Mouse (Mus musculus) kidney, embryonic 15.5 days (tissue): Measurements from ENCODE around the gene Drap1. TPM values are rescaled to one million over a fixed set of nuclear protein-coding genes. Genes with fewer than 3 reads are reported as not detected.

Experiments
- ATAC-seq: fragments of 200-750 bp; cut with Nextera tagmentation; replicated peaks from 2 replicates; pipeline ENCODE4 v1.8.0; 2017; ENCODE audit warnings: moderate TSS enrichment; ENCODE audit not compliant: low FRiP score
- H3K27ac ChIP-seq: fragments of 300-500 bp; sonication (generic); 2 replicates; pipeline ENCODE4 v1.5.1; 2015; ENCODE audit warnings: mild to moderate bottlenecking, inconsistent platforms
- H3K27me3 ChIP-seq: fragments of 300-500 bp; sonication (generic); 2 replicates; pipeline ENCODE4 v1.6.1; 2015; ENCODE audit warnings: inconsistent platforms
- H3K36me3 ChIP-seq: fragments of 300-500 bp; sonication (generic); 2 replicates; pipeline ENCODE4 v1.6.1; 2015; ENCODE audit warnings: inconsistent platforms
- H3K4me1 ChIP-seq: fragments of 300-500 bp; sonication (generic); 2 replicates; pipeline ENCODE4 v1.6.1; 2015; ENCODE audit warnings: inconsistent platforms
- H3K4me2 ChIP-seq: fragments of 300-500 bp; sonication (generic); 2 replicates; pipeline ENCODE4 v1.6.1; 2015; ENCODE audit warnings: moderate library complexity, mild to moderate bottlenecking, inconsistent platforms
- H3K4me3 ChIP-seq: fragments of 300-500 bp; sonication (generic); replicated peaks from 2 replicates; pipeline ENCODE4 v1.5.1; 2015; ENCODE audit warnings: mild to moderate bottlenecking, inconsistent platforms
- H3K9ac ChIP-seq: fragments of 300-500 bp; sonication (generic); 2 replicates; pipeline ENCODE4 v1.6.1; 2015; ENCODE audit warnings: mild to moderate bottlenecking, inconsistent platforms
- H3K9me3 ChIP-seq: fragments of 300-500 bp; sonication (generic); replicated peaks from 2 replicates; pipeline ENCODE4 v1.6.1; 2016; ENCODE audit warnings: inconsistent platforms
- WGBS: fragments of 180-500 bp; shearing (Covaris S2); methylation state at CpG from one replicate; pipeline ENCODE4 v1.1.7; 2015; ENCODE audit warnings: mixed read lengths; 5-methylcytosine and 5-hydroxymethylcytosine counted together
- polyA plus RNA-seq: library from polyadenylated mRNA; unstranded; fragments of >200 nt; fragmentation: Nextera tagmentation; extraction: Ambion mirVana; gene quantifications from 2 replicates; pipeline ENCODE4 v1.2.1, GENCODE M21; 2015

The Drap1 gene
- polyA plus RNA-seq, 1 experiment from 2014 or later, result 248 TPM

- Histone ChIP-seq H3K4me1 (peaks cover 58% of the 10 kb centered on the region), H3K9ac (peak overlapping the region; percentile 70), H3K4me3 (peak overlapping the region; percentile 69), H3K4me2 (peak overlapping the region; percentile 80), H3K27me3 (0 out of 2 replicates have a peak, but pooled peaks cover 2% of the 10 kb centered on the region), H3K36me3 (peaks cover 32% of the 10 kb centered on the region), H3K27ac (peak overlapping the region; percentile 71; the same call in 1 of the 2 replicates), H3K9me3 (no peaks in the 10 kb centered on the region)
- 27% methylated on average over 3 of the region's 3 CpGs for WGBS
- ATAC-seq, result no peak
Observed at GRCm38 (mm10) chr19:5459896-5460295, 35.1 kb upstream of the Drap1 start.

- Histone ChIP-seq H3K4me2 (no peak overlapping the region), H3K4me1 (peaks cover 61% of the 10 kb centered on the region), H3K4me3 (no peak overlapping the region), H3K9ac (no peak overlapping the region), H3K27me3 (0 out of 2 replicates have a peak, but pooled peaks cover 2% of the 10 kb centered on the region), H3K27ac (0 out of 2 replicates have a peak overlapping the region, but pooled peaks have one; percentile 14), H3K9me3 (no peaks in the 10 kb centered on the region), H3K36me3 (peaks cover 32% of the 10 kb centered on the region)
- WGBS, result 74% methylated on average over 7 of the region's 7 CpGs
- ATAC-seq, result no peak
Observed at GRCm38 (mm10) chr19:5459019-5459418, 34.2 kb upstream of the Drap1 start.

- ATAC-seq, result peak; percentile 11; the same call in 1 of the 2 replicates
- Histone ChIP-seq H3K4me2 (peak within 1 kb of the TSS; percentile 95), H3K27me3 (0 out of 2 replicates have a peak, but pooled peaks cover 2% of the 10 kb centered on the region), H3K9me3 (no peaks in the 10 kb centered on the region), H3K27ac (peak within 1 kb of the TSS; percentile 92), H3K4me1 (peaks cover 59% of the 10 kb centered on the region), H3K36me3 (peaks cover 25% of the 10 kb centered on the region), H3K9ac (peak within 1 kb of the TSS; percentile 82), H3K4me3 (peak within 1 kb of the TSS; percentile 68)
- 15% methylated on average over 14 of the region's 14 CpGs for WGBS
Observed at GRCm38 (mm10) chr19:5457746-5458442, 33.1 kb upstream of the Drap1 start, which contains the start of gene Ccdc85b. Ccdc85b (minus strand) TSS chr19:5457894.

- Histone ChIP-seq H3K4me2 (peak overlapping the region; percentile 95), H3K36me3 (peaks cover 18% of the 10 kb centered on the region), H3K9ac (peak overlapping the region; percentile 82), H3K27ac (peak overlapping the region; percentile 92), H3K9me3 (no peaks in the 10 kb centered on the region), H3K27me3 (0 out of 2 replicates have a peak, but pooled peaks cover 2% of the 10 kb centered on the region), H3K4me1 (peaks cover 59% of the 10 kb centered on the region), H3K4me3 (peak overlapping the region; percentile 68)
- WGBS, result under 1% methylated on average over 67 of the region's 70 CpGs
- ATAC-seq, result peak; percentile 90
Observed at GRCm38 (mm10) chr19:5456922-5457745, 32.4 kb upstream of the Drap1 start.

GRCm38 (mm10) chr19:5456241-5456921, 31.6 kb upstream of the Drap1 start:
- Histone ChIP-seq H3K27ac (peak overlapping the region; percentile 92), H3K27me3 (0 out of 2 replicates have a peak, but pooled peaks cover 2% of the 10 kb centered on the region), H3K4me2 (peak overlapping the region; percentile 95), H3K36me3 (peaks cover 13% of the 10 kb centered on the region), H3K9ac (peak overlapping the region; percentile 82), H3K4me1 (peaks cover 53% of the 10 kb centered on the region), H3K9me3 (no peaks in the 10 kb centered on the region), H3K4me3 (peak overlapping the region; percentile 68)
- ATAC-seq, result no peak; the same call in 1 of the 2 replicates
- 3% methylated on average over 24 of the region's 26 CpGs for WGBS

GRCm38 (mm10) chr19:5455568-5455967, 30.8 kb upstream of the Drap1 start:
- no peak for ATAC-seq
- Histone ChIP-seq H3K9me3 (no peaks in the 10 kb centered on the region), H3K4me2 (peak overlapping the region; percentile 95), H3K9ac (peak overlapping the region; percentile 6; the same call in 1 of the 2 replicates), H3K27ac (peak overlapping the region; percentile 92), H3K27me3 (peaks cover 6% of the 10 kb centered on the region; the same call in 1 of the 2 replicates), H3K4me1 (peaks cover 47% of the 10 kb centered on the region), H3K36me3 (peaks cover 13% of the 10 kb centered on the region), H3K4me3 (peak overlapping the region; percentile 68)
- 55% methylated on average over 8 of the region's 8 CpGs for whole genome bisulfite sequencing

- H3K9me3 ChIP-seq, result no peaks in the 10 kb centered on the region
- ATAC-seq, result no peak
- H3K27ac ChIP-seq, result no peak overlapping the region; the same call in 1 of the 2 replicates
- H3K4me2 ChIP-seq, result peak overlapping the region; percentile 95
- peak overlapping the region; percentile 6 for H3K9ac ChIP-seq
- H3K4me3 ChIP-seq, result peak overlapping the region; percentile 68
- H3K36me3 ChIP-seq, result peaks cover 13% of the 10 kb centered on the region
- peaks cover 11% of the 10 kb centered on the region for H3K27me3 ChIP-seq
- WGBS, result 66% methylated on average over 12 of the region's 12 CpGs
- H3K4me1 ChIP-seq, result peaks cover 45% of the 10 kb centered on the region
Observed at GRCm38 (mm10) chr19:5455037-5455436, 30.3 kb upstream of the Drap1 start.

- no peaks in the 10 kb centered on the region for H3K9me3 ChIP-seq
- H3K9ac ChIP-seq, result no peak overlapping the region
- no peak overlapping the region for H3K27ac ChIP-seq
- no peak overlapping the region for H3K4me2 ChIP-seq
- H3K4me3 ChIP-seq, result no peak overlapping the region
- H3K36me3 ChIP-seq, result peaks cover 13% of the 10 kb centered on the region
- H3K4me1 ChIP-seq, result peaks cover 48% of the 10 kb centered on the region
- peaks cover 42% of the 10 kb centered on the region for H3K27me3 ChIP-seq
- WGBS, result 78% methylated on average over 6 of the region's 6 CpGs
- no peak for ATAC-seq
Observed at GRCm38 (mm10) chr19:5451766-5452165, 27.0 kb upstream of the Drap1 start.

GRCm38 (mm10) chr19:5449673-5450072, 24.9 kb upstream of the Drap1 start:
- H3K4me2 ChIP-seq, result no peak overlapping the region
- H3K9ac ChIP-seq, result no peak overlapping the region
- ATAC-seq, result no peak
- 89% methylated on average over 3 of the region's 3 CpGs for WGBS
- H3K4me3 ChIP-seq, result no peak overlapping the region
- peaks cover 11% of the 10 kb centered on the region for H3K36me3 ChIP-seq
- H3K27me3 ChIP-seq, result peaks cover 54% of the 10 kb centered on the region
- H3K9me3 ChIP-seq, result no peaks in the 10 kb centered on the region
- H3K4me1 ChIP-seq, result peaks cover 33% of the 10 kb centered on the region
- H3K27ac ChIP-seq, result no peak overlapping the region

- H3K9me3 ChIP-seq, result no peaks in the 10 kb centered on the region
- peaks cover under 1% of the 10 kb centered on the region; the same call in 1 of the 2 replicates for H3K36me3 ChIP-seq
- peaks cover 28% of the 10 kb centered on the region for H3K4me1 ChIP-seq
- 5% methylated on average over 36 of the region's 36 CpGs for WGBS
- H3K27me3 ChIP-seq, result peaks cover 59% of the 10 kb centered on the region
- H3K4me2 ChIP-seq, result peak overlapping the region; percentile 98
- ATAC-seq, result 0 out of 2 replicates have a peak, but pooled peaks have one; percentile 20
- no peak overlapping the region for H3K27ac ChIP-seq
- peak overlapping the region; percentile 40; the same call in 1 of the 2 replicates for H3K9ac ChIP-seq
- H3K4me3 ChIP-seq, result peak overlapping the region; percentile 58
Observed at GRCm38 (mm10) chr19:5448354-5449150, 23.8 kb upstream of the Drap1 start.
